Mouse (Mus musculus) lung, postnatal 25 days (tissue): ENCODE measurements around the gene Chsy1.
A peak's percentile ranks its signal among the peaks of the same experiment; 100 is the strongest.
"Not testable (repeated sequence)": the region's sequence is repeated elsewhere in the genome, so short reads cannot be mapped to it uniquely, and the experiment has no call there.

Experiments used
- DNase-seq: peaks from one replicate; pipeline ENCODE4 v3.0.0; 2022; ENCODE audit warnings: low spot score

Gene Chsy1

GRCm38 (mm10) chr7:66176929-66177328, 67.6 kb downstream of the Chsy1 start:
- DNase-seq: no peak

- DNase-seq: no peak
Observed at GRCm38 (mm10) chr7:66178101-66178500, 68.8 kb downstream of the Chsy1 start.

- DNase-seq: peak; percentile 64
Observed at GRCm38 (mm10) chr7:66179120-66179581, 69.8 kb downstream of the Chsy1 start.

DNA sequence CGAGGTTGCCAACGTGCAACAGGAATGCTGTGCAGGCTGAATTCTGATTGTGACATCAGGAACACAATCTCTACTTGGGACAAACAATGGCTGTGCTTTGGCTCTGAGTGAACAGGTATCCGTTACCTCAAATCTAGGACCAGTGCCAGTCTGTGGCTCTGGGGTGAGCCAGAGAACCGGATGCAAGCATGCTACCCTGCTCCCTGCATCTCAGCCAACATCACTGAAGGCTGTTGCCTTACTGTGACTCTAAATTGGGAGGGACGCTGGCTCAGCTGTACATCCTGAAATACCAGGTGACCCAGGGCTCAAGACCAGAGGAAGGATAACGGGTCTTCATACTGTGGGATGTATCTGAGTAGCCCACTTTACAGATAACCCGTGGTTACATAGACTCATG, 70.4 kb downstream of the Chsy1 start:
- DNase-seq: no peak

DNA sequence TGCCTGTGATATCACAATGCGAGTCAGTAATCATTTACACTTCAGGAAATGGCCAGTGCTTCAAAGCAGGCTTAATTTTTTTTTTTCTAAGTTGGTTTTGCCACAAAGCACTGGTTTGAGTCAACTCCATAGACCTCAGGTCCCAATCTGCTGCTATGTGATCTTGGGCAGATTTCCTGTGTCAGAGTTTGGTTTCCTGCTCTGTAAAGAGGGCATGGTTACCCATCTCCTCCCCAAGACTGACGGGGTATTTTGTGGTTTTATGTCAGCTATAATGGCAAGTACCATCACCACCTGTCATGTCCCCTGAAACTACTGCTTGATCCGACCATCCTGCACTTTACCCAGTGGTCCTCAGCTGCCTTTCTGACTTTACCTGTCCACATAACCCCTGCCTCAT, 70.9 kb downstream of the Chsy1 start:
- no peak for DNase-seq

- DNase-seq: no peak
Observed at GRCm38 (mm10) chr7:66180711-66181365, 71.5 kb downstream of the Chsy1 start.

GRCm38 (mm10) chr7:66182075-66182715, 72.9 kb downstream of the Chsy1 start:
- no peak for DNase-seq

- peak; percentile 53 for DNase-seq
Observed at GRCm38 (mm10) chr7:66183404-66183803, 74.1 kb downstream of the Chsy1 start.

DNA sequence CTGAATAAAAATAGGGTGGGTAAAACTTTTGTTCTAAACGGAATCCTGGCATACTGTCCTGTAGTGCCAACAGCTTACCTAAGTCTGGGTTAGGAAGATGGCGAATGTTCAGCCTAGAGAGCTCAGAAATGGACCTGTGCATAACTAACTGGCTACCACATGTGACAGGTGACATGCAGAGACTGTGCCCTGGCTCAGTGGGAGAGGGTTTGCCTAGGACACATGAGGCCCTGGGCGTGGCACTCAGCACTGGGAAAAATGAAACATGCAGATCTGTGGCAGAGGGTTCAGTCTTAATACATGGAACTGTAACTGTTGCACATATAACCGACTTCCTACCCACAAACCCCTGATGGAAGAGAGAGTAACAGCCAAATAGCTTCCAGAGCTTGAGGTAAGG, 74.7 kb downstream of the Chsy1 start:
- no peak for DNase-seq

GRCm38 (mm10) chr7:66185370-66185769, 76.1 kb downstream of the Chsy1 start:
- DNase-seq: peak; percentile 32

DNA sequence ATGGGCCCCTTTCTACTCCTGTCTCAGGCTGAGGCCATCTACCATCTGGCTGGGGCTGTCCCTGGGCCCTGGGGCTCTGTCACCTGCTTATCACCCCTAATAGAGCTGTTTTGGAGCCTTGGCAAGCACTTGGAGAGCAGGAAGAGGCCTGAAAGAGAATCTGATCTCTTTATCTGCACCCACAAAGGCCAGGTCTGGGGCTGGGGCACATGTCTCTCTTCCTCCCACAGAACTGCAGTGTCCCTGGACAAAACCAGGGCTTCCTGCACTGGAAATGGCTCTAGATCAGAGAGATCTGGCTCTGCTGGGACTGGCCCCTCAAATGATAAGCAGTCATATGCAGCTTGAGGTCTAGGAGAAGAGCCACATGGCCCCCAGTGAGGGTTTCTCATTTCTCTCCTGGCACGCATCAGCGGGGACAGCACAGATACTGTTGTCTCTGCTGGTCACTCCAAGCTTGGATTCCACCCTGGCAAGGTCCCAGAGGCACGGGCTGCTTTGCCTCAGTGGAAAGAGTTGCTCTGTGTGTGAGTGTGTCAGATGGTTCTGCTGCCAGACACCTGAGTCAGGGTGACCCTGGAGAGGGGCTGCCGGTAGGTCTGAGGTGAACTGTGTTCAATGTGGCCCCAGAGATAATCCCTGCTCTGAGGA, 78.4 kb downstream of the Chsy1 start:
- no peak for DNase-seq

DNA sequence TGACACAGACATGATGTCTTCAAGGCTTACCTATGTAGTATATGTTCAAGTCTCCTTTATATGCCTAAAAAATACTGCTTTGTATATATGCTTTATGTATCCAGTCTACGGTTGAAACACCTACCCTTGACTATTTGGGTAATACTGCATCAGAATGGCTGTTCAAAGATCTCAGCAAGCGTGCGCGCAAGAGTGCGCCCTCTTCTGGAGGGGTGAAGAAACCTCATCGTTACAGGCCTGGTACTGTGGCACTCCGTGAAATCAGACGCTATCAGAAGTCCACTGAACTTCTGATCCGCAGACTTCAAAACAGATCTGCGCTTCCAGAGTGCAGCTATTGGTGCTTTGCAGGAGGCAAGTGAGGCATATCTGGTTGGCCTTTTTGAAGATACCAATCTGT, 81.1 kb downstream of the Chsy1 start:
- not testable (repeated sequence) for DNase-seq

DNA sequence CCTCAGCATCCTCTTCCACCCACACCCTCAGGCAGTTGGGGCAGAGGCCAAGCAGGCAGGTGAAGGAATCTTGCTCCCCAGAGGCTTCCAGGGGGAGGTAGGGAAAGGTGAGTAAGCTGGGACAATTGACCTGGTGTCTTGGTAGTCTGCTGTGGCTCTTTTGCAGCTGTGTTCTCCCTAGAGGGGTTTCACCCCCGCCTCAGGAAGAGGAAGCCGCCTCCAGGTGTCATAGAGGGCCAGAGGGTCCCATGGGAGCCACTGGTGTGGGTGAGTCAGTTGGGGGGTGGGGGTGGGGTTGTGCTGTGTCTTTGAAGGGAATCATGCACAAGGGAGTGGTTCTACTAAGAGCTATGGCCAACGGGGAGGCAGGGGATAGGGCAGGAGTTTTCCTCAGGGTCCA, 85.2 kb downstream of the Chsy1 start:
- no peak for DNase-seq

DNA sequence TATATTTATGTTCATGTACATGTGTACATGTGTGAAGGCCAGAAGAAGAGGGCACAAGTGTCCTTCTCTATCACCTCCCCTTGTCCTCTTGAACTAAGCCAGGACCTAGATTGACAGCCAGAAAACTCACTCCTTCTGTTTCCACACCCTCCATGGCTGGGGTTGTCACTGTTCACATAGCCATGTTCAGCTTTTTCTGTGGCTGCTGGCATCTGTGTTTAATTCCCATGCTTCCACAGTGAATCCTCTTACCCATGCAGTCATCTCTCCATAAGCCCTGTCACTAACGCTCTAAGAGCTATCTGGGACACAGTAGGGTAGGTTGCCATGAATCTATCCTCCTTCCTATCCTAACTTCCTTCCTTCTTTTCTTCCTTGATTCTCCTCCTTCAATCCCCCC, 86.6 kb downstream of the Chsy1 start:
- DNase-seq: no peak

DNA sequence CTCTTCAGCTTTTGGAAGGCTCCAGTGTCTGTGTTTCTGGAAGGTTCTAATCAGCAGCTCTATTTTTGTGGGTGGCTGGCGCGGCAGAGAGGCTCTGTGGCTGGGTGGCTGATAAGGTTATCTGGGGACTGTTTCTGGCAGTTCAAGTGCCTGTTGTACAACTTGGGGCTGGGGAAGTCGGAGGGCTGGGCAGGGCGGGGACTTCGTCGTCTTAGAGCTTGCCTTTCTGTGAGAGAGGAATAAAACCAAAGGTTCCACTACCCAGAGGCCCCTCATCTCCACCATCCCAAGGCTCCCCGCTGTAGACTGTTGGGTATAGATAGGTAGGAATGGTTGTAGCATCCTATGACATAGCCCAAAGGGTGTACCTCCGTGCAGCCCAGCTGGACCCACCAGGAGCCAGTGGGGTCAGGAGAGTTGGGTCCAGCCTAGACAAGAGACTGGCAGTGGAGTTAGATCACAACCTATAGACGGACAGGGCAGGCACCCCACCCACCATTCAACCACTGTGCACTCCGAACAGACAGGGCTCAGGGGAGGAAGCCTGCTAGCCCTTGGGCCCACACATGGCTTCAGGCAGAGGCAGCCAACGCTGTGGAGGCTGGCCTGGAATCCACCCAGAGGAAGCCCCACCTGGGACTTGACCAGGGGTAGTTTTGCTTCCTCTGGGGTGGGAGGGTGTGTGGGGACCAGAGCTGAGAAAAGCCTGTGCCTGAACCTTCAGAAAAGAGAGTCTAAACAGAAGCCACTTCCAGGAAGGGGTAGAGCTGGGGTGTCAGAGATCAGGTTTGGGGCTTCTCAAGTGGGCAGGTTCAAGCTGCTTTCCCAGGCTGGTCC, 87.5 kb downstream of the Chsy1 start:
- no peak for DNase-seq

DNA sequence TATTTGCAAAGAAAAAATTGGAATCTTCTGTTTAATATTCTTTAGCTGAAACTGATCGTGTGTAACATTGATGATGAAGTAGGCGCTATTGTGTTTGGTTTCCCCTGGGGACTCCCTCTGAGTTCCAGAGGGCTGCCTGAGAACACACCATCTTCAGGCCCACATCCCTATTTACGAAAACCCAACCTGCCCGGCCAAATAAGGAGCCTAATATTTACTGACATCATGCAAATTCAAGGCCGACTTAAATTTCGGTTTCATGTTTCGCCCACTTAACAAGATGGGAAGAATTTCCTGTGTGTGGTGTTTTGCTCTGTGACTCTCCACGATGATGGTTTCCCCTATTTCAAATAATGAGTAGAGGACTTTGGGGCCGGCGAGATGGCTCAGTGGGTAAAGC, 89.1 kb downstream of the Chsy1 start:
- no peak for DNase-seq

DNA sequence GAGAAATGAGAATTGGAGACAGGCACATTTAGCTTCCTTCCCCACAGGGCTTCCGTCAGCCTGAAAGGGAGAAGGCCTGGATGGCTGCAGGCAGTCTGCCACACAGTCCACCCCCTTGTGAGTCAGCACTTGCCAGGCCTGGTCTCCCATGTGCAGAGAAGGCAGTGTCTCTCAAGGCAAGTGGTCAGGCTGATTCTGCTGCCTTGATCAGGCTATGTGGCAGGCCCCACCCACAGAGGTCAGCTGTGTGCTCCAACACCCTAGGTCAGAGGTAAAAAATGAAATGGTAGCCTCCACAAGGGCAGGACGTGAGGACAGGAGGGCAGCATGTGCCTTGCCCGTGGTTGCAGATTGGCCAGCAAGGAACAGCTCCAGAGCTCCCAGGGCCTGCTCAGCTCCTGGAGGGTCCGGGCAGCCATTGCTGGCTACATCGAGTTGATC, 90.1 kb downstream of the Chsy1 start:
- no peak for DNase-seq

- no peak for DNase-seq
Observed at GRCm38 (mm10) chr7:66200383-66200782, 91.1 kb downstream of the Chsy1 start.

DNA sequence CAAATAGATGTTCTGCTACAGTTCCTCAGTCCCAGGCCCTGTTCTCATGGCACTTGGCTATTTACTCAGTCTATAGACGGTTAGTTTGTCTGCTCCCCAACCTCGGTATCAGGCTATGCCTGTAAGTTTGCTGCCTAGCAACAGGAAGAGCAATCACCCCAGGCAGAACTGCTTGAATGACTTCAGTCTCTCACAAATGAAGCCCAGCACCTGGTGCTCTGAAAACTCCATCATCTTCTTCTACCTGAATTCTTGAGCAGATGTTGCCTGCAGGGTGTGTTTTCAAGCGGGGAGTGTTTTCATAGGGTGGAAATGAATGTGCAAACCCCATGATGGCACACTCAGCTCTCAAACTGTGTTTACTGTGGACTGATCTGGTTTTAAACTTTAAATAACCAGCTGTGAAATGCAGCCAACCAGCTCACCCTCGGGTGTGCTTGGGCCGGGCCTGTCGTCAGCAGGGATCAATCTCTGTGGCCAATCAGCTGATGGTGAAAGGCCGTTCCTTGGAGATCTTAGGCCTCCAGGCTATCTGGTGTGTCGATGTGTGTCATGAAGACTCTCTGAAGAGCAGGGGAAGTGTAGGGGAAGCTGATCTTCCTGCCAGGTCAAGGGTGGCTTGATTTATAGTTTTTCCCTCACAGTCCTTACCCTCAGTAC, 91.6 kb downstream of the Chsy1 start:
- no peak for DNase-seq

- DNase-seq: no peak
Observed at GRCm38 (mm10) chr7:66201657-66202056, 92.3 kb downstream of the Chsy1 start.

DNA sequence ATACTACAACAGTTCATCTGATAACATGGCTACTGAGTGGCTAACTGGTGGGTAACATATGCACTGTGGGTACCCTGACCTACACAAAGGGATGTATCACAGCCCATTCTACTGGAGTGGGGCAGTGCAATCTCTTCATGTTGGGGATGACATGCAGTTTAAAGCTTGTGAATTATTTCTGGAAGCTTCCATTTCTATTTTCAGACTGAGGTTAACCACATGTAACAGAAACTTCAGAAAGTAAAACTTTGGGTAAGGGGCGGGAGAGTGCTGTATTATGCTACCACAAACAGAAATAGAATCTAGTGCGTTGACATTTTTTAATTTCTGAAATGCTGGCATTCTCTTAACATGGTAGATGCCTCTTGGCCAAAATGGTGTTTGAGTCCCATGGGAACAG, 100.6 kb downstream of the Chsy1 start:
- no peak for DNase-seq

- no peak for DNase-seq
Observed at GRCm38 (mm10) chr7:66212887-66213286, 103.6 kb downstream of the Chsy1 start.
